Mouse (Mus musculus): ENCODE data around the gene C130050O18Rik. TPM values are rescaled to one million over a fixed set of nuclear protein-coding genes. Genes with fewer than 3 reads are reported as not detected.
A peak's percentile ranks its signal among the peaks of the same experiment; 100 is the strongest.

The C130050O18Rik gene
- total and polyA plus RNA-seq, 2 experiments: 0.18 to 1.6 TPM

GRCm38 (mm10) chr5:139416942-139417341, 11.9 kb downstream of the C130050O18Rik start:
- WGBS: 95% methylated on average over 4 of the region's 4 CpGs
- H3K9ac ChIP-seq (ENCODE audit: low read depth, low read length): no peak overlapping the region
- TF ChIP-seq CTCF (IDR thresholded peaks at IDR 0.05; ENCODE audit: low read depth, low read length) (peak; percentile 30; the same call in 1 of the 2 replicates), POLR2A (IDR thresholded peaks at IDR 0.05; ENCODE audit: extremely low read depth, insufficient read depth, low read length) (no peak)

GRCm38 (mm10) chr5:139417480-139417879, 12.4 kb downstream of the C130050O18Rik start:
- TF ChIP-seq CTCF (IDR thresholded peaks at IDR 0.05; ENCODE audit: low read depth, low read length) (no peak), POLR2A (IDR thresholded peaks at IDR 0.05; ENCODE audit: extremely low read depth, insufficient read depth, low read length) (no peak)
- Histone ChIP-seq H3K79me2 (ENCODE audit: control insufficient read depth, insufficient read depth, low read length) (no peaks in the 10 kb centered on the region), H3K27me3 (ENCODE audit: control insufficient read depth, insufficient read depth, low read length) (no peaks in the 10 kb centered on the region), H3K4me1 (ENCODE audit: control insufficient read depth, insufficient read depth, low read length) (no peaks in the 10 kb centered on the region), H3K27ac (replicated peaks; ENCODE audit: insufficient read depth, low read depth, low read length) (no peak overlapping the region), H3K9ac (ENCODE audit: low read depth, low read length) (no peak overlapping the region), H3K36me3 (ENCODE audit: control insufficient read depth, insufficient read depth, low read length) (no peaks in the 10 kb centered on the region), H3K4me3 (ENCODE audit: insufficient read depth, low read depth, low read length) (no peak overlapping the region)
- no peak for DNase-seq (ENCODE audit: extremely low read depth, low read depth, low spot score)
- WGBS: 82% methylated on average over 3 of the region's 3 CpGs

More at GRCm38 (mm10) chr5:139416942-139417341, 11.9 kb downstream of the C130050O18Rik start:
- no peak overlapping the region for H3K27ac ChIP-seq (replicated peaks; ENCODE audit: insufficient read depth, low read depth, low read length)
- no peaks in the 10 kb centered on the region for H3K27me3 ChIP-seq (ENCODE audit: control insufficient read depth, insufficient read depth, low read length)
- no peak overlapping the region for H3K4me3 ChIP-seq (ENCODE audit: insufficient read depth, low read depth, low read length)
- H3K79me2 ChIP-seq (ENCODE audit: control insufficient read depth, insufficient read depth, low read length): no peaks in the 10 kb centered on the region
- DNase-seq (ENCODE audit: extremely low read depth, low read depth, low spot score): no peak
- no peaks in the 10 kb centered on the region for H3K36me3 ChIP-seq (ENCODE audit: control insufficient read depth, insufficient read depth, low read length)
- H3K4me1 ChIP-seq (ENCODE audit: control insufficient read depth, insufficient read depth, low read length): no peaks in the 10 kb centered on the region

GRCm38 (mm10) chr5:139418110-139418509, 13.0 kb downstream of the C130050O18Rik start:
- DNase-seq (ENCODE audit: extremely low read depth, low read depth, low spot score): no peak
- TF ChIP-seq POLR2A (IDR thresholded peaks at IDR 0.05; ENCODE audit: extremely low read depth, insufficient read depth, low read length): no peak
- TF ChIP-seq CTCF (IDR thresholded peaks at IDR 0.05; ENCODE audit: low read depth, low read length): no peak
- no peaks in the 10 kb centered on the region for H3K4me1 ChIP-seq (ENCODE audit: control insufficient read depth, insufficient read depth, low read length)
- no peaks in the 10 kb centered on the region for H3K36me3 ChIP-seq (ENCODE audit: control insufficient read depth, insufficient read depth, low read length)
- 81% methylated on average over 2 of the region's 2 CpGs for WGBS
- H3K9ac ChIP-seq (ENCODE audit: low read depth, low read length): no peak overlapping the region
- no peak overlapping the region for H3K27ac ChIP-seq (replicated peaks; ENCODE audit: insufficient read depth, low read depth, low read length)
- H3K4me3 ChIP-seq (ENCODE audit: insufficient read depth, low read depth, low read length): no peak overlapping the region
- no peaks in the 10 kb centered on the region for H3K79me2 ChIP-seq (ENCODE audit: control insufficient read depth, insufficient read depth, low read length)
- no peaks in the 10 kb centered on the region for H3K27me3 ChIP-seq (ENCODE audit: control insufficient read depth, insufficient read depth, low read length)

- DNase-seq (ENCODE audit: extremely low read depth, low read depth, low spot score): no peak
- Histone ChIP-seq H3K27ac (replicated peaks; ENCODE audit: insufficient read depth, low read depth, low read length) (no peak overlapping the region), H3K9ac (ENCODE audit: low read depth, low read length) (no peak overlapping the region), H3K4me1 (ENCODE audit: control insufficient read depth, insufficient read depth, low read length) (no peaks in the 10 kb centered on the region), H3K4me3 (ENCODE audit: insufficient read depth, low read depth, low read length) (no peak overlapping the region), H3K27me3 (ENCODE audit: control insufficient read depth, insufficient read depth, low read length) (no peaks in the 10 kb centered on the region), H3K79me2 (ENCODE audit: control insufficient read depth, insufficient read depth, low read length) (no peaks in the 10 kb centered on the region), H3K36me3 (ENCODE audit: control insufficient read depth, insufficient read depth, low read length) (no peaks in the 10 kb centered on the region)
- 69% methylated on average over 3 of the region's 3 CpGs for WGBS
- TF ChIP-seq POLR2A (IDR thresholded peaks at IDR 0.05; ENCODE audit: extremely low read depth, insufficient read depth, low read length) (no peak), CTCF (IDR thresholded peaks at IDR 0.05; ENCODE audit: low read depth, low read length) (no peak)
Observed at GRCm38 (mm10) chr5:139418633-139419032, 13.6 kb downstream of the C130050O18Rik start.

GRCm38 (mm10) chr5:139423026-139423865, 18.2 kb downstream of the C130050O18Rik start, which contains the start of gene Gper1:
Gene Gper1, plus strand, starts transcription at chr5:139423151.
- WGBS: 68% methylated on average over 21 of the region's 21 CpGs
- Histone ChIP-seq H3K36me3 (ENCODE audit: control insufficient read depth, insufficient read depth, low read length) (no peaks in the 10 kb centered on the region), H3K79me2 (ENCODE audit: control insufficient read depth, insufficient read depth, low read length) (no peaks in the 10 kb centered on the region), H3K27ac (replicated peaks; ENCODE audit: insufficient read depth, low read depth, low read length) (no peak within 1 kb of the TSS), H3K27me3 (ENCODE audit: control insufficient read depth, insufficient read depth, low read length) (no peaks in the 10 kb centered on the region), H3K4me1 (ENCODE audit: control insufficient read depth, insufficient read depth, low read length) (no peaks in the 10 kb centered on the region), H3K4me3 (ENCODE audit: insufficient read depth, low read depth, low read length) (no peak within 1 kb of the TSS; the same call in 1 of the 2 replicates), H3K9ac (ENCODE audit: low read depth, low read length) (no peak within 1 kb of the TSS)
- DNase-seq (ENCODE audit: extremely low read depth, low read depth, low spot score): no peak
- no peak for TF ChIP-seq POLR2A (IDR thresholded peaks at IDR 0.05; ENCODE audit: extremely low read depth, insufficient read depth, low read length)
- TF ChIP-seq CTCF (IDR thresholded peaks at IDR 0.05; ENCODE audit: low read depth, low read length): no peak

GRCm38 (mm10) chr5:139425198-139425597, 20.1 kb downstream of the C130050O18Rik start:
- no peak for DNase-seq (ENCODE audit: extremely low read depth, low read depth, low spot score)
- no peak overlapping the region for H3K9ac ChIP-seq (ENCODE audit: low read depth, low read length)
- H3K4me1 ChIP-seq (ENCODE audit: control insufficient read depth, insufficient read depth, low read length): no peaks in the 10 kb centered on the region
- no peak overlapping the region for H3K4me3 ChIP-seq (ENCODE audit: insufficient read depth, low read depth, low read length)
- H3K27me3 ChIP-seq (ENCODE audit: control insufficient read depth, insufficient read depth, low read length): no peaks in the 10 kb centered on the region
- TF ChIP-seq POLR2A (IDR thresholded peaks at IDR 0.05; ENCODE audit: extremely low read depth, insufficient read depth, low read length): no peak
- no peak for TF ChIP-seq CTCF (IDR thresholded peaks at IDR 0.05; ENCODE audit: low read depth, low read length)
- H3K36me3 ChIP-seq (ENCODE audit: control insufficient read depth, insufficient read depth, low read length): no peaks in the 10 kb centered on the region
- WGBS: 82% methylated on average over 9 of the region's 9 CpGs
- H3K79me2 ChIP-seq (ENCODE audit: control insufficient read depth, insufficient read depth, low read length): no peaks in the 10 kb centered on the region
- no peak overlapping the region for H3K27ac ChIP-seq (replicated peaks; ENCODE audit: insufficient read depth, low read depth, low read length)
